Mouse (Mus musculus): Measurements from ENCODE around the gene Olfr1166. TPM values are rescaled to one million over a fixed set of nuclear protein-coding genes. Genes with fewer than 3 reads are reported as not detected.
"Not testable (repeated sequence)": the region's sequence is repeated elsewhere in the genome, so short reads cannot be mapped to it uniquely, and the experiment has no call there.

The Olfr1166 gene
- polyA plus RNA-seq (2012), result not detected in 2 replicates

DNA sequence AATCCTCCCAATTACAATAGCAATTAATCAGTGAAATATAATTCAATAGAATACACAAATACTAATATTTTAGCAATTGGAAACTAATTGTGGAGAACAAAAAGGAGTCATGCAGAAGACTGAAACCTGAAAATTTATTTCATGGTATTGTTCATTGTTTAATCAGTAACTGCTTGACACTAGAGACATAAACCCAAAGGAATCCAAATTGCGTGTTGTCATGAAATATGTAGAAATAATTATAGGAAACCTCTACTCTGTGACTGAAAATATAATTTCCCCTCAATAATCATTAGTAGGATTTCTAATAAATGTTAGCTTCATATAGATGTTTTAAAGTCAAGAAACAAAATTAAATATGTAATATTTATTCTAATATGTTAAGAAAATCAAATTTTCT, at the start of gene Olfr1166:
Gene Olfr1166, minus strand, starts transcription at position 101 of the 400 bp plus-strand sequence.
- Histone ChIP-seq H3K27me3 (ENCODE audit: control insufficient read depth) (no peaks in the 10 kb centered on the region), H3K36me3 (ENCODE audit: control insufficient read depth) (no peaks in the 10 kb centered on the region), H3K9me3 (ENCODE audit: control insufficient read depth, low read length) (no peaks in the 10 kb centered on the region), H3K4me1 (ENCODE audit: control insufficient read depth) (no peaks in the 10 kb centered on the region), H3K4me3 (replicated peaks) (no peak within 1 kb of the TSS)
- TF ChIP-seq TAL1 (IDR thresholded peaks at IDR 0.05; ENCODE audit: low read length) (no peak), GATA1 (IDR thresholded peaks at IDR 0.05; ENCODE audit: low read length) (no peak)

DNA sequence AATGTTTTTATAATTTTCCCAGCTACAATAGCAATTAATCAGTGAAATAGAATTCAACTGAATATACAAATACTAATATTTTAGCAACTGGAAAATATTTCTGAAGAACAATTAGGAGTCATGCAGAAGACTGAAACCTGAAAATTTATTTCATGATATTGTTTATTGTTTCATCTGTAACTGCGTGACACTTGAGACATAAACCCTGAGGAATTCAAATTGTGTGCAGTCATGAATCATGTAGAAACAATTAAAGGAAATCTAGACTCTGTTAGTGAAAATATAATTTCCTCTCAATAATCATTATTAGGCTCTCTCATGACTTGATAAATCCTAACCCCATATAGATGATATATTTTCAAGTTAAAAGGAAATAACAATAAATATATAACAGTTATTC, 27.0 kb upstream of the Olfr1166 start, which contains the start of gene Olfr1167:
Gene Olfr1167, minus strand, starts transcription at position 101 of the 400 bp plus-strand sequence.
- H3K4me1 ChIP-seq (ENCODE audit: control insufficient read depth); H3K9me3 ChIP-seq (ENCODE audit: control insufficient read depth, low read length); H3K27me3 ChIP-seq (ENCODE audit: control insufficient read depth); H3K4me3 ChIP-seq (replicated peaks); H3K36me3 ChIP-seq (ENCODE audit: control insufficient read depth): not testable (repeated sequence)

DNA sequence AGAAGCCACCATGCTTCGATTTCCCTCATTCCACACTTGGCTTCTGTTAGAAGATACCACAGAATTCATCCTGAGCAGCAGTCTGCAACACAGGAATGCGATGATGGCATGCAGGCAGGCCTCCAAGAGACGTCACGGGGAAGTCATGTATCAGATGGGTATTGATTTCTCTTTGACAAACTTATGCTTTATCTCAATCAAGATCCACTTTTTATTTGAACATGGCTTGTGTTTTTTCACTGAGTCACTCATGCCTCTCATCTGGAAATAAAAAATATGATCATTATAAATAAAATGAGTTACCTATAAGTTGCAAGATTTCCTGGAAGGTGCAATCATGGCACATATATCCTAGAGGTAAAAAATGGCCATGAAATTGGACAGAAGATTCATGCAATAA, 34.2 kb downstream of the Olfr1166 start, which contains the start of gene Olfr1164:
Gene Olfr1164, minus strand, starts transcription at position 101 of the 400 bp plus-strand sequence.
- Histone ChIP-seq H3K27me3 (ENCODE audit: control insufficient read depth) (no peaks in the 10 kb centered on the region), H3K4me1 (ENCODE audit: control insufficient read depth) (no peaks in the 10 kb centered on the region), H3K36me3 (ENCODE audit: control insufficient read depth) (no peaks in the 10 kb centered on the region), H3K4me3 (replicated peaks) (no peak within 1 kb of the TSS), H3K9me3 (ENCODE audit: control insufficient read depth, low read length) (no peaks in the 10 kb centered on the region)
- TF ChIP-seq GATA1 (IDR thresholded peaks at IDR 0.05; ENCODE audit: low read length) (no peak), TAL1 (IDR thresholded peaks at IDR 0.05; ENCODE audit: low read length) (no peak)

Other genes with a start within 250 kb of the Olfr1166 start
- gene Olfr1153, start 233.3 kb downstream of the Olfr1166 start, polyA plus RNA-seq (2012), result not detected in 2 replicates
- gene Olfr1154, start 223.1 kb downstream of the Olfr1166 start, polyA plus RNA-seq (2012), result 0.06 TPM in 1 of 2 replicates, not detected in the other
- not detected in 2 replicates for gene Olfr1155, start 183.1 kb downstream of the Olfr1166 start, polyA plus RNA-seq (2012)
- not detected in 2 replicates for gene Olfr1156, start 175.2 kb downstream of the Olfr1166 start, polyA plus RNA-seq (2012)
- not detected in 2 replicates for gene Olfr1157, start 160.0 kb downstream of the Olfr1166 start, polyA plus RNA-seq (2012)
- gene Olfr74, start 153.6 kb downstream of the Olfr1166 start, polyA plus RNA-seq (2012), result not detected in 2 replicates
- gene Olfr1158, start 138.2 kb downstream of the Olfr1166 start, polyA plus RNA-seq (2012), result not detected in 2 replicates
- gene Olfr1160, start 120.0 kb downstream of the Olfr1166 start, polyA plus RNA-seq (2012), result not detected in 2 replicates
- gene Olfr1161, start 105.5 kb downstream of the Olfr1166 start, polyA plus RNA-seq (2012), result not detected in 2 replicates
- not detected in 2 replicates for gene Olfr73, start 90.6 kb downstream of the Olfr1166 start, polyA plus RNA-seq (2012)
- gene Olfr1162, start 77.1 kb downstream of the Olfr1166 start, polyA plus RNA-seq (2012), result not detected in 2 replicates
- not detected in 2 replicates for gene Olfr1163, start 56.4 kb downstream of the Olfr1166 start, polyA plus RNA-seq (2012)
- not detected in 2 replicates for gene Olfr1164, start 34.3 kb downstream of the Olfr1166 start, polyA plus RNA-seq (2012)
- gene Olfr1167, start 26.9 kb upstream of the Olfr1166 start, polyA plus RNA-seq (2012), result not detected in 2 replicates
- not detected in 2 replicates for gene Olfr1168, start 53.6 kb upstream of the Olfr1166 start, polyA plus RNA-seq (2012)
- gene Olfr1170, start 100.1 kb upstream of the Olfr1166 start, polyA plus RNA-seq (2012), result not detected in 2 replicates
- not detected in 2 replicates for gene Olfr1173, start 151.6 kb upstream of the Olfr1166 start, polyA plus RNA-seq (2012)
- not detected in 2 replicates for gene Olfr1174-ps, start 186.9 kb upstream of the Olfr1166 start, polyA plus RNA-seq (2012)
- not detected in 2 replicates for gene Olfr1175-ps, start 198.9 kb upstream of the Olfr1166 start, polyA plus RNA-seq (2012)
- 0.02 TPM in 1 of 2 replicates, not detected in the other for gene Olfr1176, start 208.4 kb upstream of the Olfr1166 start, polyA plus RNA-seq (2012)
- not detected in 2 replicates for gene Olfr1177-ps, start 218.2 kb upstream of the Olfr1166 start, polyA plus RNA-seq (2012)